ENCODE assay signal across 8 mouse cellular contexts in genomic region chr6:86318855-86319254, GRCm38 (mm10). TPM values are rescaled to one million over a fixed set of nuclear protein-coding genes. Genes with fewer than 3 reads are reported as not detected.
DNase-seq lines count a peak whose midpoint lies in the region.

No protein-coding gene starts in this region.

- peak; percentile 20 to 23 for DNase-seq in cerebellum, adult 18-20 months
- no peak for DNase-seq in cerebellum, postnatal 4 days (ENCODE audit: low spot score in 2 of 2)
- peak; percentile 10 to 13 for DNase-seq in lung, adult 18-20 months
- DNase-seq in lung, postnatal 14 days, result no peak
- peak; percentile 83 to 86 for DNase-seq in adrenal gland, postnatal 36 days
- peak; percentile 8 to 30 for DNase-seq in right cerebral cortex, postnatal 36 days (ENCODE audit: low spot score in 2 of 2)
- no peak for DNase-seq in T-cell, adult 2 months (ENCODE audit: low spot score)
- DNase-seq in ovary, postnatal 10 days (ENCODE audit: low spot score), result no peak

RNA-seq across cellular contexts. Expression of gene Fam136a, which starts 46.6 kb away (rescaled TPM):
- 100 to 1,000 TPM in 1 of 2 experiments, 10 to 100 TPM in 1; 70.1 to 117 TPM for total RNA-seq in adrenal gland, postnatal 36 days (2021)

RNA-seq across cellular contexts. Expression of gene Snrpg, which starts 52.2 kb away (rescaled TPM):
- total RNA-seq in adrenal gland, postnatal 36 days (2021), result 100 to 1,000 TPM; 202 to 467 TPM

Comparison
In these comparisons a context has a peak if more than half of its experiments do, and no peak if none do; other contexts are left out.
1. DNase-seq: peak in cerebellum, adult 18-20 months (2 of 2), lung, adult 18-20 months (2 of 2), adrenal gland, postnatal 36 days (2 of 2) and right cerebral cortex, postnatal 36 days (2 of 2); none in cerebellum, postnatal 4 days (0 of 2), lung, postnatal 14 days (single experiment), T-cell, adult 2 months (single experiment) and ovary, postnatal 10 days (single experiment).